Mouse (Mus musculus): Measurements from ENCODE around the gene Soga3. TPM values are rescaled to one million over a fixed set of nuclear protein-coding genes. Genes with fewer than 3 reads are reported as not detected.

Soga3 gene
- total RNA-seq, 2 experiments from 2014 or later = not detected

DNA sequence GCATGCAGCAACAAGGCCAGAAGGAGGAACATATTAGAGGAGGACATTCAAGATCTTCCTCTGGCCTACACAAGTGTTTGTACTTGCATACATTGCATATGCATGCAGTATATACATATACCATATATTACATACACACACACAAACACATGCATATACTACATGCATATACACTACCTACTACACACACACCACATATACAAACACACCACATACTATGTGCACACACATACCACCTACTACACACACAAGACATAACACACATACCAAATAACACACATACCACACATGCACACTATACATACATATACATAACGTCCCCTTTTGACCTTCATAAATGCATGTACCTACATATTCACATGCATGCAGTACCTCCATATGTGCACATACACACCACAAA lies 57.0 kb downstream of the Soga3 start:
- intact Hi-C loops (cut with DNase I) = loop anchor here (5.0 kb wide), 1 partner anchor 93 kb away; no protein-coding TSS in a partner anchor
- no peak for DNase-seq

GRCm38 (mm10) chr10:29206730-29207129 lies 63.1 kb downstream of the Soga3 start:
- no peak for DNase-seq

DNA sequence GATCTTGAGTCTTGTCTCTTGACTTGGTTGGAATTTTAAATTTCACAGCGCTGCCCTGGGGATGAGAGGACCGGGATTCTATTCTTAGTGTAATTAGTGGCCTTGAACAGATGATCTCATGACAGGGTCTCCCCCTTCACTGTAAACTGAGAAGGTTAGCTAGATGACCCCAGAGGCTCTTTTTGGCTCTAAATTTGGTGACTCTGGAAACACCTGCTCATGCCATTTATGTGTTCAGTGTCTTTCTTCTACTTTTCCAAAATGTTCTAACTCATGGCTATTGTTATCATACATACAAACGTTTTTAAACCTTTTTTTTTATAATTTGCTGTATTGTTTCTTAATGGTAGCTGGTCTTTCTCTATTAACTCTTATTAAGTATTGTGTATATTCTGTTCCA lies 65.1 kb downstream of the Soga3 start:
- no peak for DNase-seq
- intact Hi-C loops (cut with DNase I) = no loop called here

More at GRCm38 (mm10) chr10:29206730-29207129, 63.1 kb downstream of the Soga3 start:
- intact Hi-C loops (cut with DNase I) = no loop called here

- peak; percentile 29 to 30 for DNase-seq
- intact Hi-C loops (cut with DNase I) = no loop called here
Measured at GRCm38 (mm10) chr10:29211453-29211852, 67.8 kb downstream of the Soga3 start, which contains the start of gene 9330159F19Rik. 9330159F19Rik (plus strand) TSS chr10:29211606.

GRCm38 (mm10) chr10:29213534-29214100 lies 70.0 kb downstream of the Soga3 start:
- DNase-seq = no peak
- intact Hi-C loops (cut with DNase I) = no loop called here

- intact Hi-C loops (cut with DNase I) = no loop called here
- DNase-seq = no peak
Measured at GRCm38 (mm10) chr10:29216957-29217356, 73.3 kb downstream of the Soga3 start.

- no peak for DNase-seq
- intact Hi-C loops (cut with DNase I) = no loop called here
Measured at GRCm38 (mm10) chr10:29217451-29217850, 73.8 kb downstream of the Soga3 start.

- intact Hi-C loops (cut with DNase I) = no loop called here
- DNase-seq = no peak
Measured at GRCm38 (mm10) chr10:29225329-29225728, 81.7 kb downstream of the Soga3 start.

DNA sequence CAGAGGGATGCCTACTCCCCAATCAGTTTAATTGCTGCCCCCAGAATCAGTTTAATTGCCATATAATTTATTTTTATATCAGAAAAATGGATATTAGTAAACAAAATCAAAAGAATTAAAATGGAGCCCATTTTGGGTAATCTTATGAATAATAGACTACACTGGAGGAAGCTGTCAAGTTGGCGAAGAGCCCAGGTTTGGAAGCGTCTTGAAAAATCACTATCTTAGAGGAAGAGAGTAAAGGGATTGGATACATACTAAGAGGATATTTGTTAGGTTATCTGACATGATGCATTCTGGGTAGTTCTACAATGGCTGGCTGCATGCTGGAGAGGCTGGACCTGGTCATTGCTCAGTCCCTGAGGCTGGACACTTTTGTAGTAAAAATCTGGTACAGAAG lies 87.6 kb downstream of the Soga3 start:
- intact Hi-C loops (cut with DNase I) = no loop called here
- no peak for DNase-seq

Other genes starting within 250 kb of the Soga3 start
- gene 2310057J18Rik, start 157.5 kb upstream of the Soga3 start, total RNA-seq (2021) = not detected
- not detected for gene Gm49353, start 55.1 kb downstream of the Soga3 start, total RNA-seq (2021)
- gene 9330159F19Rik, start 67.8 kb downstream of the Soga3 start, total RNA-seq (2021) = 10 to 100 TPM; 49.3 to 52.6 TPM
- gene Echdc1, start 169.3 kb downstream of the Soga3 start, total RNA-seq (2021) = 10 to 100 TPM; 27.9 to 30.7 TPM
- gene Rnf146, start 218.6 kb downstream of the Soga3 start, total RNA-seq (2021) = 10 to 100 TPM; 42.3 to 52.5 TPM

All from gastrocnemius, postnatal 36 days (tissue).